Mouse (Mus musculus) stomach, postnatal 0 days (tissue): ENCODE measurements around the gene Gmds.

ENCODE experiments used
- CTCF ChIP-seq: IDR thresholded peaks from 2 replicates; pipeline ENCODE4 v1.5.1; 2016; ENCODE audit warnings: antibody characterized with exemption, low read depth, mild to moderate bottlenecking, moderate library complexity
- EP300 ChIP-seq: optimal IDR thresholded peaks from 2 replicates; pipeline ENCODE3; 2016; ENCODE audit warnings: antibody characterized with exemption

DNA sequence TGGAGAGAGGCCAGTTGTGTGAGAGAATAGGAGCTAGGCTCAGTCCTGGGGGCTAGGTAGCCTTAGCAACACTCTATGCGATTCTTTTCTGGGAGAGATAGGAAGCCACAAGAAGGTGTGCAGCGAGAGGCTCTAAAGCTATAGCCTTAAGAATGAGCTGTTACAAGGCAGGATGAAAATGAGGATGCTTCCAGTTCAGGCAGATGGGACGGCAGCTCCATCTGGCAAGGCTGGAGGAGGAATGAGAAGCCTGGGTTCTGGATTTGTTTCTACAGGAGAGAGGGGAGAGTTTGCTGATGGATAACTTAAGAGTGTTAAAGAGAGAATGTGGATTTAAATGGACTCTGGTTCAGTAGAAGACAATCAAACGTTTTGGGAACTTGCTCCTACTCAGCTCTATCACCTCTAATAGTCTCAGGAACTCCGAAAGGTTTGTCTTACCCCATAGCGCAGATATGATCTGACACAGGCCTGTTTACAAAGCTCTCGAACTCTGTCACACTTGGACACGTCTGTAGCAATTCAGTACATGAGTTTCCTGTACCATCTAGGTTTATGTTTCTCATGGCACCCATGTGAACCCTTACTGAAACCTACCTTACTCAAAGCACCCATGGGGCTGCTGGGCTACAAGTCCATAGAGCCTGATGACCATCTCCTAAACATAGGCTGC, 459.6 kb downstream of the Gmds start:
- TF ChIP-seq CTCF = no peak
- no peak for TF ChIP-seq EP300
